Mouse (Mus musculus) small intestine, adult 2 months (tissue): ENCODE results near the gene Ociad2.

Source experiments
- CTCF ChIP-seq: fragments of 200-500 bp; IDR thresholded peaks from 2 replicates; pipeline ENCODE4 v1.5.1; 2012; ENCODE audit warnings: low read depth, mild to moderate bottlenecking, control low read depth, inconsistent platforms, low read length, moderate library complexity, mixed read lengths; ENCODE audit not compliant: insufficient replicate concordance, insufficient read length; ENCODE audit errors: extremely low read depth
- POLR2A ChIP-seq: fragments of 200-500 bp; IDR thresholded peaks from 2 replicates; pipeline ENCODE4 v1.6.1; 2012; ENCODE audit warnings: low read depth, mild to moderate bottlenecking, control low read depth, inconsistent platforms, low read length, moderate library complexity

DNA sequence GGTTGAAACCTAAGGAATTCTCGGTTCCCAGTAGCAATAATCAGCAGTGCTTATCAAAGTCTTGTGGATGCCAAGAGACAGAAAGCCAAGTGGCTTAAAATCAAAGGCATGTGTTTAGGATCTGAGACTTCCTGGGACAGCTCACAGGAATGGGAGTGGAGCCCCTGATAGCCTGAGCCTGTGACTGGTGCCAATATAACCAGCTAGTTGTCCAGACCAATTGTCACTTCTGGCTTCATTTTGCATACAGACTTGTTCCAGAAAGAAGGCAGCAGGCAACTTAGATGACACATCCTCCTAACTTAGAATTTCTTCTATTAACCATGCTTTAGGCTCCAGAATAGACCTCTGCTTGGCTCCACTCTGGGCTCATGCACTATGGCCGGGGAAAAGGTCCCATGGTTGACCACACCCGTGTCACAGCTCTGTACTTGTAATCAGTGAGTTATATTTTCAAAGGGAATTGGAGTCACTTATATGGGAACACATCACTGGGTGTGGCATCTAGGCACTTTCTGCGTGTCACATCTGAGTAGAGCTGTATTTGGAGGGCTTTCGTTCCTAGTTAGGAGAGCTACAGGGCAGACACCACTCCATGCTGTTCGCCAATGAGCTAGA, 18.4 kb upstream of the Ociad2 start:
- TF ChIP-seq POLR2A (no peak), CTCF (no peak)
